Mouse (Mus musculus): ENCODE results near the gene BC055324.
A peak's percentile ranks its signal among the peaks of the same experiment; 100 is the strongest.
"Not testable (repeated sequence)": the region's sequence is repeated elsewhere in the genome, so short reads cannot be mapped to it uniquely, and the experiment has no call there.

BC055324 gene

DNA sequence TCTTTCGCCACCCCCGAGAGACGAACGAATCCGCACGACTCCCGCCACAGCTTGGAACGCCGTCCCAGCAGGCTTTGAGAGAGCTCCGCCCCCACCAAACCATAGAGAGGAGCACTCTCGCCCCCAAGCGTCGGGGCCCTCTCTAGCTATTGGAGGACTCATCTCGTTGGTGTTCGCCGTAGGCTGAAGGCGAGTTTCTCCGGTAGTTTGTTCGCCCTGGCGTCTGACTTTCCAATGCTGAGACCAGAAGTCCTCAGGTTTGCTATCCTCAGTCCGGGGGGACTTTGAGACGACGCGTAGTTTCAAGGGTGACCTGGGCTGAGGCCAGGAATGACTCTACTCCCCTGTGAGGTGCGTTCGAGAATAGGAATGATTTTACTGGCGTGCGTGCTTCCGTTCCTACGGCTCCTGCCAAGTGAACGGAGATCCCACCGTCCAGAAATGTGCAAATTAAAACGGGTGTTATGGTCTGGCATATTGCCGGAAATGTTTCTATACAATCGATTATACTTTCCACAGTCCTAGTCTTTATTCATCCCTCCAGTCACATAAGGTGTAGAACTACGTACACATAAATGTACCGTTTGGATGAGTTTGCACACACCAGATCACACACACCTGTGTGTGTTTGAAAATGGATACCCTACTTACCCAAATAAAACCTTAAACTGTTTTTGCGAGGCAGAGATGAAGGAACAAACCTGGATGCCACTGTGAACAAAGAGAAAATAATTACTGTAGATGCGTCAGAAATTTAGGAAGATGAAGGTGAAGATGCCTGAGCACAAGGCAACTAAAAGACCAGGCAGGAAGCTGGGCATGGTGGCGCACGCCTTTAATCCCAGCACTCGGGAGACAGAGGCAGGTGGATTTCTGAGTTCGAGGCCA is at the start of gene BC055324, which contains the start of gene Mettl18:
Gene BC055324 (minus strand): TSS at position 76 of the 888 bp plus-strand sequence.
Gene Mettl18 (plus strand): TSS at position 169 of the 888 bp plus-strand sequence.
- peak; percentile 90 for DNase-seq (ENCODE audit: low read depth, low spot score)

GRCm38 (mm10) chr1:164043549-164043948 is 49.0 kb upstream of the BC055324 start:
- DNase-seq (ENCODE audit: low read depth, low spot score), result no peak

GRCm38 (mm10) chr1:164040385-164041135 is 46.0 kb upstream of the BC055324 start:
- no peak for DNase-seq (ENCODE audit: low read depth, low spot score)

- no peak for DNase-seq (ENCODE audit: low read depth, low spot score)
Observed at GRCm38 (mm10) chr1:164027416-164027815, 32.8 kb upstream of the BC055324 start.

- DNase-seq (ENCODE audit: low read depth, low spot score), result no peak
Observed at GRCm38 (mm10) chr1:164025685-164026084, 31.1 kb upstream of the BC055324 start.

DNA sequence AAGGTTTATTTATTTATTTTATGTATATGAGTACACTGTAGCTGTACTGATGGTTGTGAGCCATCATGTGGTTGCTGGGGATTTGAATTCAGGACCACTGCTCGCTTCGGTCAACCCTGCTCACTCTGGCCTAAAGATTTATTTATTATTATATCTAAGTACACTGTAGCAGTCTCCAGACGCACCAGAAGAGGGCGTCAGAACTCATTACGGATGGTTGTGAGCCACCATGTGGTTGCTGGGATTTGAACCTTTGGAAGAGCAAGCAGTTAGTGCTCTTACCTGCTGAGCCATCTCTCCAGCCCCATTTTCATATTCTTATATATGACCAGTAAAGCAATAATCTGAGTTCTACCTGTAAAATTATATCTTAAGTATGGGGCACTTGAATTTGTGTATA is 27.5 kb upstream of the BC055324 start:
- not testable (repeated sequence) for DNase-seq (ENCODE audit: low read depth, low spot score)

- DNase-seq (ENCODE audit: low read depth, low spot score), result not testable (repeated sequence)
Observed at GRCm38 (mm10) chr1:164020746-164021145, 26.1 kb upstream of the BC055324 start.

GRCm38 (mm10) chr1:164019789-164020188 is 25.2 kb upstream of the BC055324 start:
- no peak for DNase-seq (ENCODE audit: low read depth, low spot score)

DNA sequence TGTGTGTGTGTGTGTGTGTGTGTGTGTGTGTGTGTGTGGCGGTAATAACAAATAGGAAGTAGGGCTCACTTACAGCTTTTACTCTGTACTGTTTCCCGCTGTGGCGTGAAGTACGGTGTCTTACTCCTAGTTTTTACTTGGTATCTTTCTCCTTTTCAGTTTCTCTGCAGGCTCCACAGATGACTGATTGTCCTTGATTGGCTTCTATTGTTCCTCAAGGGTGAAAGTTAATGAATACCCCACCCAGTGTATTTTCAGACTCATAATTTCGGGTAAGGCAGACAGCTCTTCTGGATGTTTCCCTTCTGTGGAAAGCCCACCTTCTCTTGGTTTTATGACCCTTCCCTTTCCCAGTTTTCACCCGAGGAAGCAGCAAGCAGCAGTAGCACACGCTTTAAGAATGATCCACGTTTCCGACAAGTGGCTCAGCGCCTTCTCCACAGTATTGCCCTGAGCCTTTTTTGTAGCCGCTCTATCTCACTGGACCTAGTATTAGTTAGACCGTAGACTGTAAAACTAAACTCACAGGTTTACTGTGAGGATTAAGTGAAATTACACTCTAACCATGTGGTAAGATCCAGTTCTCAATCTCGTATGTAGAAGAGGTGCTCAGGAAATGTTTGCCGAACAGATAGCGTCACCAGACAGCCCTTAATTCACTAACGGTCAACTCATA is 23.8 kb upstream of the BC055324 start:
- DNase-seq (ENCODE audit: low read depth, low spot score), result no peak

DNA sequence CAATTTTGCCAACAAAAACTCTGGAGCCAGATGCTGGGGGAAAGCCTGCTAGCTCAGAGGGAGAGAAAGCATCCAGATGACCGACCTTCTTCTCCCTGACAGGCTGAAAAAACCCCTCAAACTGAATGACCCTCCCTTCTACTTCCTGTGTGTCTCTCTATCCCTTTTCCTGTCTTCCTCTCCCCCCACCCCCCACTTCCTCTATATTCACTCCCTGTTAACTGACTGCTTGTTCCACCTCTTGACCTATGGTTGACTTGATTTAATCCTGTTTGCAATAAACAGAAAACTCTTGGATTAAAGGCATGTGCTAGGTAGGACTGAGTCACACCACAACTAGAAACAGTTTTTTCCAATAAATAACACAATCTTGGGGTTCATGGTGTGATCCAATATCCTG is 20.0 kb upstream of the BC055324 start:
- DNase-seq (ENCODE audit: low read depth, low spot score), result no peak

GRCm38 (mm10) chr1:164009235-164009634 is 14.6 kb upstream of the BC055324 start:
- no peak for DNase-seq (ENCODE audit: low read depth, low spot score)

DNA sequence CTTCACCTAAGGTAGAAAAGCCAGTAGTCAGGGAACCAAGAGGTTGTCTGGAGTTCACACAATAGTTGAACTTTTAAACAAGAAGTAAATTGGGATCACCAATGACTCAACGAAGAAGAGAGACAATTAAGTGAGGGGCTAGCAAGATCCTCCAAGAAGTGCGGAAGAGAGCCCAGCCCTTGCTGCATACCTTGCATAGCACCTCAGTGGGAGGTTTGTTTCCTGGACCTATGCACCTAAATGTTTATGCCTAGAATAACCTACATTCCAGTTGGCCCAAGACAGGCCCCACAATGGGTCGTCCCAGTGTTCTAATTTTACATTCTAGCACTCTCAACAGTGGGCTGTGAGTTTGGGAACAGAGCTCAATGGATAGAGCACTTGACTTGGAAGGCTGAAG is 9.7 kb upstream of the BC055324 start:
- no peak for DNase-seq (ENCODE audit: low read depth, low spot score)

DNA sequence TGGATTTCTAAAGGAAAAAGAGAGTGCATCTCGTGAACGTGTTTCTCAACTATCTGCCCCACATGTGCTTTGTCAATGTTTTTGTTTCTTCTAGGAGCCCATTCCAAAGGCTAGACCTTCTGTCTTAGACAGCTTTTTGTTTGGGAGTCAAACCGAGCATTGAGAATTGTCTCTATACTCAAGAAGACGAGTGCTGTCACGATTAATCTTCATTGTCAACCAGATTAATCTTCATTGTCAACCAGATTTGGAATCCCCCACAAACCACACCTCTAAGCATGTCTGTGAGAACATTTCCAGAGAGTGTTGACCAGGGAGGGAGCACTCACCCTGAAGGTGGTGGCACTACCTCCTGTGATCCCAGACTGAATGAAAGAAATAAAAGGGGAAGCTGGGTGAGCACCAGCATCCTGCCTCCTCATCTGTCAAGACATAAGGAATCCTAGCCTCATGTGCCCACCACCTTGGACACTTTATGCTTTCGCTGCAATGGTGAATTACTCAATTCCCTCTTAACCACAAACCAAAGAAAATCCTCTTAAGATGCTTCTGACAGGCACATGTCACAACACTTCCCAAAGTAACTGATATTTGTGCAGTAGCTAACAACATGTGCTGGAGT is 7.3 kb upstream of the BC055324 start:
- DNase-seq (ENCODE audit: low read depth, low spot score), result no peak

DNA sequence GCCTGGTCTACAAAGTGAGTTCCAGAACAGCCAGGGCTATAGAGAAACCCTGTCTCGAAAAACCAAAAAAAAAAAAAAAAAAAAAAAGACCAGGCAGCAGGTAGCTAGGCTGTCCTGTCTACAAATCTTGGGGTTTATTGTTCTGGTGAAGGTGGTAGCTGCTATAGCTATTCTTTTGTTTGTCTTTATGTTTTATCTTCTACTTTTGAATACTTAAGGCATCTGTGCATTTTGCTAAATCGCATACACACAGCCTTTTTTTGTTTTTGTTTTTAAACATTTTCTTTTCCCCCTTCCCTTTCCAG is 965 bp upstream of the BC055324 start:
- no peak for DNase-seq (ENCODE audit: low read depth, low spot score)

- no peak for DNase-seq (ENCODE audit: low read depth, low spot score)
Observed at GRCm38 (mm10) chr1:163994173-163994720, 349 bp downstream of the BC055324 start.

- DNase-seq (ENCODE audit: low read depth, low spot score), result no peak
Observed at GRCm38 (mm10) chr1:163992371-163992770, 2.2 kb downstream of the BC055324 start.

DNA sequence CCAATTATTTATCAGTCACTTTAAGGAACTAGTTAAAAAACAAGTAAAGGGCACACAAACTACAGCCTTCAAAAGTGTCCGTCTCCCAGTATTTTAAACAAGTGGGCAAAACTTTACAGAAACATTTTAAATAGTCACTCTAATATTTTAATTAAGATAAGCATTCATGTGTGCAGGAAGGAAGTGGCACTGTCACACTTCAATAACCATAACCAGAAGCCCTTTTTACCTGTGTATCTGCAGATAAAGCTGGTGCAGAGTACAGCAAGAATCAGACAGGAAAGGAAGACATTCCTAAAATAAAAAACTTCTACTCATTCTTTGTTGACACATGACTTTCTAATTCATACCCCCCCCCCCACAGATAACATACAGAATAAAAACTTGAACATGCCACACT is 18.1 kb downstream of the BC055324 start:
- no peak for DNase-seq (ENCODE audit: low read depth, low spot score)

DNA sequence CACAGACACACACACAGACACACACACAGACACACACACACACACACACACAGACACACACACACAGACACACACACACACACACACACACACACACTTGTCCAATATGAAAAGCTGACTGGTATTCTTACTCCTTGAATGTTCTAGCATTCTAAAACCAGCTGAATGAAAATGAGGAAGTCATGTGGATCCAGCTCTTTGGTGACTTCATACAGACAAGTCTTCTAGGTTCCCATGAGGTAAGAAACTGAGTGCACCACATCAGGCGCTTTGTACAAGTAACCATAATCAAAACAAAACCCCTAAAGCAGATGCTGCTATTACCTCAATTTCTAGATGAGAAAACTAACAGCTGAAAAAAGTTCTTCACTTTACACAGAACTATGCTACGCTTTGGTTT is 19.5 kb downstream of the BC055324 start:
- no peak for DNase-seq (ENCODE audit: low read depth, low spot score)

- DNase-seq (ENCODE audit: low read depth, low spot score), result no peak
Observed at GRCm38 (mm10) chr1:163974471-163974870, 20.1 kb downstream of the BC055324 start.

DNA sequence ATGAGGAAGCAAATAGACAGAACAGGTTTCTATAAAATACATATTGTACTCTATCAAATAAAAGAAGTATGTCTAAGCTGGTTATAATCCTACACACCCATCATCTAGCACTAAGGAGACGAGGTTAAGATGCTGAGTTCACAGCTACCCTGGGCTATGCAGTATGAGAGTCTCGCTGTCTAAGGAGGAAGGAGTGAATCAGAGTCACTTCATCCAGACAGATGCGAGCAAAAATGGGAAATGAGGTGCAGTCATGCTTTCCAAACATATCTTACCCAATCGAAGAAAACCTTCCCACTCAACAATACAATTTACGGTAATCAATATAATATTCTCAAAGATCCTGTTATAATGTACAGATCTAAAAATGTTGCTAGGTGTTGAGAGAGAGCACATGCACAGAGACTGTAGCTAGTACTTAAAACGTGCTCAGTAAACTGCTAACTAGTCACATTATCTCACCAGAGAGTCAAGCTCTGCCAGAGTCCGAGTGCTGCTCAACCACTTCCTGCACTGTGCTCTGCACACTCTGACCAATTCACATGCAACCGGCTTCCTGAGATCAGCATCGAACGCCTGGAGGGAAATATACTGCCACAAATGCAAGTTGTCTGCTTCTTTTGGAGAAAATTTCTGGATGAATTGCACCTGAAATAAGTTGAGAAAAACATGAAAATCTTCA is 30.4 kb downstream of the BC055324 start:
- DNase-seq (ENCODE audit: low read depth, low spot score), result no peak

- no peak for DNase-seq (ENCODE audit: low read depth, low spot score)
Observed at GRCm38 (mm10) chr1:163958036-163958435, 36.6 kb downstream of the BC055324 start.
